Mouse (Mus musculus): ENCODE data around the gene Suz12. TPM values are rescaled to one million over a fixed set of nuclear protein-coding genes. Genes with fewer than 3 reads are reported as not detected.

Suz12 gene
- total and polyA plus RNA-seq, 3 experiments, result 33.2 to 191 (median 43.9) TPM

- TF ChIP-seq POLR2AphosphoS2 (IDR thresholded peaks at IDR 0.05; ENCODE audit: low read length) (peak; percentile 58), MEF2A (IDR thresholded peaks at IDR 0.05; ENCODE audit: extremely low read depth, insufficient replicate concordance, low read depth, low read length, poor library complexity, severe bottlenecking) (no peak; the same call in none of the 2 replicates), GABPA (IDR thresholded peaks at IDR 0.05; ENCODE audit: low read depth, low read length) (peak; percentile 64; the same call in 1 of the 2 replicates), TAL1 (IDR thresholded peaks at IDR 0.05; ENCODE audit: low read length) (peak; percentile 92), CHD2 (IDR thresholded peaks at IDR 0.05; ENCODE audit: low read length) (peak; percentile 69; the same call in 1 of the 2 replicates), ZMIZ1 (IDR thresholded peaks at IDR 0.05; ENCODE audit: low read depth, low read length) (peak; percentile 64; the same call in 1 of the 2 replicates), TBP (IDR thresholded peaks at IDR 0.05; ENCODE audit: low read depth, low read length) (peak; percentile 62), USF1 (IDR thresholded peaks at IDR 0.05; ENCODE audit: low read depth, low read length) (peak; percentile 89), ETS1 (IDR thresholded peaks at IDR 0.05; ENCODE audit: low read depth, low read length) (peak; percentile 93), MAFK (IDR thresholded peaks at IDR 0.05; ENCODE audit: borderline replicate concordance, low read depth, low read length) (peak; percentile 75), NRF1 (IDR thresholded peaks at IDR 0.05; ENCODE audit: insufficient read depth, low read depth, low read length, poor library complexity, severe bottlenecking) (peak; percentile 28; the same call in 1 of the 2 replicates), E2F4 (IDR thresholded peaks at IDR 0.05; ENCODE audit: borderline replicate concordance, low read depth, low read length) (peak; percentile 64; the same call in 1 of the 2 replicates), GATA1 (IDR thresholded peaks at IDR 0.05; ENCODE audit: low read depth, low read length) (peak; percentile 98), HCFC1 (IDR thresholded peaks at IDR 0.05; ENCODE audit: low read depth, low read length) (peak; percentile 72; the same call in 1 of the 2 replicates), KAT2A (conservative IDR thresholded peaks at IDR 0.05; ENCODE audit: low read depth, low read length) (peak; percentile 43; the same call in 1 of the 2 replicates), CTCF (IDR thresholded peaks at IDR 0.05 in 2 of 3, conservative IDR thresholded peaks at IDR 0.05 in 1 of 3; ENCODE audit: control insufficient read depth in 1 of 3, insufficient read depth in 1 of 3, low read depth in 2 of 3, low read length in 3 of 3, poor library complexity in 1 of 3, severe bottlenecking in 1 of 3) (peak in 2 of 3 experiments; percentile 15 to 47; a peak in 3 of 6 replicates), UBTF (IDR thresholded peaks at IDR 0.05; ENCODE audit: borderline replicate concordance, insufficient read depth, low read depth, low read length) (no peak), RAD21 (IDR thresholded peaks at IDR 0.05; ENCODE audit: low read depth, low read length) (no peak), MAX (IDR thresholded peaks at IDR 0.05; ENCODE audit: low read length) (peak; percentile 93), CHD1 (IDR thresholded peaks at IDR 0.05; ENCODE audit: low read depth, low read length) (peak; percentile 94), JUND (IDR thresholded peaks at IDR 0.05; ENCODE audit: low read depth, low read length) (peak; percentile 62; the same call in 1 of the 2 replicates), SMC3 (IDR thresholded peaks at IDR 0.05; ENCODE audit: low read depth, low read length) (no peak)
These were observed 88.2 kb downstream of the Suz12 start, which contains the start of gene Crlf3 (continued) for GRCm38 (mm10) chr11:80080826-80081728.
